Mouse (Mus musculus) liver, adult 2 months (tissue): ENCODE results near the gene Slc25a15.

Source experiments
- CTCF ChIP-seq: fragments of 200-500 bp; IDR thresholded peaks from 2 replicates; pipeline ENCODE4 v1.5.1; 2011; ENCODE audit warnings: low read depth, low read length, control low read depth
- POLR2A ChIP-seq: fragments of 200-500 bp; IDR thresholded peaks from 2 replicates; pipeline ENCODE4 v1.6.1; 2011; ENCODE audit warnings: low read length, control low read depth; ENCODE audit not compliant: insufficient read depth; ENCODE audit errors: extremely low read depth

DNA sequence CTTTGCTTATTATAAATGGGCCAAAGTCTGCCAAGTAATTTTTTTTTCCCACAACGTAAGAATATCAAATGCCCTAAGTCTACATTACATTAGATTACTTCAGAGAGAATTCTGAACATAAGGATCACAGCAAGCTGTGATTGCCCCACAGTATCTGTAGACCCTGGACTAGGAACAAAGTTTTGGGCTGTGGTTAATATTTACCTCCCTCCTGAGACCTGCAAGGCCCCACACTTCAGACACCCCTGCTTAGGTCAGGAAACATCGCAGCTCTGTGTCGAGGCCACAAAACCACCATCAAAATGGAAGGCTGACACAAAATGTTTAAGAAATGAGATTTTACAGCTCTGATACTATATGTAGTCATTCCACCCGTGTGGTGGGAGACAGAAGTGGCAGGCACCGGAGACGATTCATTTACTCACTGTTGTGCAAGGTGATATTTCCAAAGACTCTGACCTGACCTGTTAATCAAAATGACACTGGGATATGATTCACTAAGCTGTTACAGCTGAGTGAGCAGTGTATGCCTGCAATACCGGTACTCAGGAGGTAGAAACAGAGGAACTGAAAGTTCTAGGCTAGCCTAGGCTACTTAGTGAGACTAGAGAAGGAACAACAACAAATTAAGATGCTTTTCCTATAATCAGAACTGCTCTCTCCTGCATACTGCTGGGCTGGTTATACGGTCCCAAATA lies 7.5 kb downstream of the Slc25a15 start:
- TF ChIP-seq CTCF = peak; percentile 14; the same call in 1 of the 2 replicates
- TF ChIP-seq POLR2A = no peak
